Mouse (Mus musculus): ENCODE measurements around the gene Ces4a.
"Not testable (repeated sequence)": the region's sequence is repeated elsewhere in the genome, so short reads cannot be mapped to it uniquely, and the experiment has no call there.

DNA sequence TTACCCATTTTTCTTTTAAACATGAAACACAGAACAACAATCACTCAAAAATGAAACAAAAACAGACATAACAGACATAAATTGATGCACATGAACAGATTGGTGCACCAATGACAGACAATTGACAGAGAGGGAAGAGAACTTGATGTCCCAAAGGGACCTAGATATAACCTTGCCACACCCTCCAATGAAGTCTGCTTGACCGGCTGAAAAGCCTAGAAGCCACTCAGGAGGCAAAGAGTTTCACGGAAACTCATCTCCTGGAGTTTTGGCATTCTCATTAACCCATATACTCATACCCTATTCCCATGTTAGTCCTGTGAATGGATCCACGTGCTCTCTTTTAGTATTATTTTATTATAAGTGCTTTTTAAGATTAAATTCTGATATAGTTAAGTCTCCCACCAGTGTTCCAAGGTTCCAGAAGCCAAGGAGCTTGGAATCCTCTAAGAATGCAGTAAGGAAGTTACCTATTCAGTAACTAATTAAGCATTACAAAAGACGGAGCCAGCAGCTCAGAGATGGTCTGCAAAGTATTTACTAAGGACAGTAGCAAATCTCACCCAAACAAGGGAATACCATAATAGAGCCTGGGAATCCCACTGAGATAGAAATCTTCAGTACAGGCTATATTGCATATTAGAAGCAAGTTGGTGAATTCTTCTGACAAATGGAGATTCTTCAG is 29.4 kb upstream of the Ces4a start:
- not testable (repeated sequence) for TF ChIP-seq POLR2A (IDR thresholded peaks at IDR 0.05; ENCODE audit: low read depth, low read length); CTCF (IDR thresholded peaks at IDR 0.05; ENCODE audit: extremely low read depth, insufficient read depth, insufficient read length, insufficient replicate concordance)

Data from spleen, adult 2 months (tissue).